Mouse (Mus musculus) liver, embryonic 14.5 days (tissue): ENCODE measurements at regions not wholly inside any gene's neighbourhood (a gene's known extent, or its start where the extent isn't known, plus 50 kb on each side); places are given as distances from the start of the nearest gene placed in this dataset.

Source experiments
- CTCF ChIP-seq: IDR thresholded peaks from 2 replicates; pipeline ENCODE4 v1.5.1; 2016; ENCODE audit warnings: antibody characterized with exemption, low read depth, control low read depth
- EP300 ChIP-seq: IDR thresholded peaks from 2 replicates; pipeline ENCODE4 v1.6.1; 2016; ENCODE audit warnings: antibody characterized with exemption, low read depth

DNA sequence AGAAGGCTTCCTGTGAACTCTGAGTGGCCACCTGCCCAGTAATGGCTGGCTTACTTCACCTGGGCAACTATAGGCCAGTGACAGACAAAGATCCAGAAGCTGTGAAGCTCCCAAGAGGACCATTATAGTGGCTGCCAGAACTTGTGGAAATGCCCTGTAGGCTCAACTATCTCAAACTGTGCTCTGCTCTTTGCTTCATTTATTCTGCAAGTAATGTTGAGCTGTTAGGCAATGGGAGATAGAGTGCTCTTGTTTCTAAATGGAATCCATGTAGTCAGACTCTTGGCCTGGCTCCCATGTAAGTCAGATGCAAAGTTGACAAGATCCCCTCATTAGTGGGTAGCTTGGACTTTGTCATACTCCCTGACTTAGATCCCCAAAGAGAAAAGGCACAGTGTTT is 247.3 kb downstream of the Irx2 start:
- TF ChIP-seq CTCF (no peak), EP300 (no peak)
